Mouse (Mus musculus): ENCODE data around the gene Sys1. TPM values are rescaled to one million over a fixed set of nuclear protein-coding genes. Genes with fewer than 3 reads are reported as not detected.

Sys1 gene
- polyA plus RNA-seq, 1 experiment from 2014 or later = 64.2 TPM

DNA sequence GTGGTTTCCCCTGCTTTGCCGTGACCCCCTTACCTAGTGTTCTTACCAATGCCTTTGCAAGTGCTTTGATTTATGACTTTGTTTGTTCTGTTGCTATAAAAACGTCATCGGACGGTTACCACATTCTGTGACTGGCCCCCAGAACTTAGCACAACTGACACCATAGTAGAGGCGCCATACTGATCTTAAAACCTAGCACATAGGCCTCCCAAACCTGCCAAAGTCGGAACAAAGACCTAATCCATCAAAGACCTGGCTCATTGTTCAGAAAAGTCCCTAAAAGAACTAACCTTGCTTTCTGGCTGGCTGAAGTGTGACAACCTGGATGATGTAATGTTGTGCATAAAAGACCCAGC, 62.4 kb downstream of the Sys1 start:
- H3K4me3 ChIP-seq (ENCODE audit: low read depth, low read length) = no peak overlapping the region
- no peak for ATAC-seq (ENCODE audit: insufficient read depth, low FRiP score, low TSS enrichment)

DNA sequence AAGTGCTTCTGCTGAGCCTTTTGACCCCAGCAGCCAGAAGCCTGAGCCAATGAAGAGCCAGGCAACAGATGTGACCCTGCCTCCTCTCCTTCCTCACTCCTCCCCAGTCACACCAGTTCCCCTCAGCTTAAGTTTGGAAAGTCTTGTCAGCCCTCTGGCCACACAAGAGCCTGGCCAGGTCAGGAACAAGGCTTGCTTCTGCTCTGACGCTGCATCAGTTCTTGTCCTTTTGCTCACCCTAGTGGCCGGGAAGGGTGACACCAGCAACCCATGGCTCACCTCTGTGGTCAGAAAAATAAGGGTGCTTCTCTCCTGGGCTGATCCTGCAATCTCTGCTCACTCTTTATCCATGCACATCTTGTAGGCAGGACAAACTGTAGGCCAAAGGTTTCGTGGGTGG, 64.0 kb downstream of the Sys1 start:
- DNase-seq (ENCODE audit: low spot score) = peak; percentile 53
- no peaks in the 10 kb centered on the region for H3K4me1 ChIP-seq (ENCODE audit: control insufficient read depth, insufficient read depth, low read length)
- H3K27ac ChIP-seq (ENCODE audit: low read depth, low read length) = no peak overlapping the region
- no peaks in the 10 kb centered on the region for H3K27me3 ChIP-seq (ENCODE audit: control insufficient read depth, insufficient read depth, low read length)
- H3K36me3 ChIP-seq (ENCODE audit: control insufficient read depth, insufficient read depth, low read length) = no peaks in the 10 kb centered on the region
- ATAC-seq (ENCODE audit: insufficient read depth, low FRiP score, low TSS enrichment) = no peak
- no peaks in the 10 kb centered on the region for H3K9me3 ChIP-seq (ENCODE audit: control insufficient read depth, low read length)
- H3K9ac ChIP-seq (ENCODE audit: low read length) = no peak overlapping the region
- H3K4me2 ChIP-seq (ENCODE audit: low read depth) = no peak overlapping the region
- WGBS = 16% methylated on average over 3 of the region's 3 CpGs
- no peak overlapping the region for H3K4me3 ChIP-seq (ENCODE audit: low read depth, low read length)

More for the DNA sequence above, 62.4 kb downstream of the Sys1 start:
- Histone ChIP-seq H3K36me3 (ENCODE audit: control insufficient read depth, insufficient read depth, low read length) (no peaks in the 10 kb centered on the region), H3K9me3 (ENCODE audit: control insufficient read depth, low read length) (no peaks in the 10 kb centered on the region), H3K9ac (ENCODE audit: low read length) (no peak overlapping the region), H3K27me3 (ENCODE audit: control insufficient read depth, insufficient read depth, low read length) (no peaks in the 10 kb centered on the region), H3K4me1 (ENCODE audit: control insufficient read depth, insufficient read depth, low read length) (no peaks in the 10 kb centered on the region), H3K4me2 (ENCODE audit: low read depth) (no peak overlapping the region), H3K27ac (ENCODE audit: low read depth, low read length) (no peak overlapping the region)
- 57% methylated on average over 6 of the region's 6 CpGs for WGBS
- no peak for DNase-seq (ENCODE audit: low spot score)

DNA sequence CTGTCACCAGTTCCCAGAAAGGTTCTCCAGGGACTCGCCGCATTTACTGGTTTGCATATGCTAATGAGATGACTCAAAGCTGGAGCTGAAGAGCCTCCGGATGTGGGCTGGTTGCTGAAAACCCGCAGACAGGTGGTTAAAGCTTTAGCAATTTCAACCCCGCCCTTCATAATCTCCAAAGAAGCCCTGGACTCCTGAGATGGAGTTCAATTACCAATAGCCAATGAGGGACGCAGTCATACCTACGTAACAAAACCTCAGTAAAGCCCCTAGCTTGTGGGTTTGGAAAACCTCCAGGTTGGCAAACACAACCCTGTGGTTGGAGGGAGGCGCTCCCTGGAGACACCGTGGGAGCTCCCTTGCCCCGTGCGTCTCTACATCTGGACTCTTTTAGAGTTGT, 65.1 kb downstream of the Sys1 start:
- ATAC-seq (ENCODE audit: insufficient read depth, low FRiP score, low TSS enrichment) (no peak), DNase-seq (ENCODE audit: low spot score) (no peak)
- Histone ChIP-seq H3K9ac (ENCODE audit: low read length) (no peak overlapping the region), H3K9me3 (ENCODE audit: control insufficient read depth, low read length) (no peaks in the 10 kb centered on the region), H3K4me3 (ENCODE audit: low read depth, low read length) (no peak overlapping the region), H3K4me1 (ENCODE audit: control insufficient read depth, insufficient read depth, low read length) (no peaks in the 10 kb centered on the region), H3K4me2 (ENCODE audit: low read depth) (no peak overlapping the region), H3K27ac (ENCODE audit: low read depth, low read length) (no peak overlapping the region), H3K36me3 (ENCODE audit: control insufficient read depth, insufficient read depth, low read length) (no peaks in the 10 kb centered on the region), H3K27me3 (ENCODE audit: control insufficient read depth, insufficient read depth, low read length) (no peaks in the 10 kb centered on the region)
- 16% methylated on average over 11 of the region's 11 CpGs for WGBS

DNA sequence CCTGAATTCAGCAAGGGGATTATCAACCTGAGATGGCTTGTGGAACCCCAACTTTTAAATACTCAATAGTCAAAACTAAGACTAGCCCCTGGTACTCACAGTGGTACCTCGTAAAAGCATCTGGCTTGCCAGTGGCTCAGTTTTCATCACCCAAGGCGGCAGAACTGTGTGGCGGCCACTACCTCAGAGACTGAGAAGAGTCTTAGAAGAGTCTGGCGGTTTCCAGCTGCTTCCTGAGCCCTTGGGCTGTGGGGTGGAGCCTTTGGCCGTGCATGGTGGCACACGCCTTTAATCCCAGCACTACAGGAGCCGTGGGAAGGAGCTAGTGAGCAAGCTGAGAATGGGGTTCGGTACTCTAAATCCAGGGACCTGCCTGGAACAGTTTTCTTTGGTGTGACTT, 65.5 kb downstream of the Sys1 start:
- ATAC-seq (ENCODE audit: insufficient read depth, low FRiP score, low TSS enrichment) (no peak), DNase-seq (ENCODE audit: low spot score) (no peak)
- no peak overlapping the region for H3K4me3 ChIP-seq (ENCODE audit: low read depth, low read length)
- H3K27me3 ChIP-seq (ENCODE audit: control insufficient read depth, insufficient read depth, low read length) = no peaks in the 10 kb centered on the region
- no peaks in the 10 kb centered on the region for H3K9me3 ChIP-seq (ENCODE audit: control insufficient read depth, low read length)
- H3K4me2 ChIP-seq (ENCODE audit: low read depth) = no peak overlapping the region
- H3K27ac ChIP-seq (ENCODE audit: low read depth, low read length) = no peak overlapping the region
- H3K36me3 ChIP-seq (ENCODE audit: control insufficient read depth, insufficient read depth, low read length) = no peaks in the 10 kb centered on the region
- WGBS = 38% methylated on average over 8 of the region's 8 CpGs
- H3K9ac ChIP-seq (ENCODE audit: low read length) = no peak overlapping the region
- no peaks in the 10 kb centered on the region for H3K4me1 ChIP-seq (ENCODE audit: control insufficient read depth, insufficient read depth, low read length)

DNA sequence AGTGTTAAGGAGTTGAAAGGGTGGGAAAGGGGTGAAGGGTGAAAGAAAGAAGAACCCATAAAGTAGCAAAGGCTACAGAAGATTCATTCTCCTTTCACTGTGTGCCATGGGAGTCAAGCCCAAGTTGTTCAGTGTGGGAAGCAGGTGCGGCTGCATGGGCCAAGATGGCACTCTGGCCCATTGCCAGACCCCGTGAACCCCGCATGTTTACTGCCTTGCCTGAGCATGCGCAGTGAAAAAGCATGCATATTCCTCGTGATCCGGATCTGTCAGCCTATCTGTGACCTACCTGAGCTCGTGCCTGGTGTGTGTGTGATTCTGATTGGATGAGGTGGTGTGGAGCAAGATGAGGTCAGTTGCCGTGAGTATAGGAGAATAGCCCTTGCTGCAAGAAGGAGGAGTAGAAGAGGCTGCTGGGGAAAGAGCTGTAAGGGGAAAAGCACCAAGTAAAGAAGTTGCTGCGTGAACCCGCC, 66.6 kb downstream of the Sys1 start:
- Histone ChIP-seq H3K36me3 (ENCODE audit: control insufficient read depth, insufficient read depth, low read length) (no peaks in the 10 kb centered on the region), H3K9me3 (ENCODE audit: control insufficient read depth, low read length) (no peaks in the 10 kb centered on the region), H3K4me2 (ENCODE audit: low read depth) (no peak overlapping the region), H3K9ac (ENCODE audit: low read length) (no peak overlapping the region), H3K27ac (ENCODE audit: low read depth, low read length) (no peak overlapping the region), H3K4me1 (ENCODE audit: control insufficient read depth, insufficient read depth, low read length) (no peaks in the 10 kb centered on the region), H3K4me3 (ENCODE audit: low read depth, low read length) (no peak overlapping the region), H3K27me3 (ENCODE audit: control insufficient read depth, insufficient read depth, low read length) (no peaks in the 10 kb centered on the region)
- ATAC-seq (ENCODE audit: insufficient read depth, low FRiP score, low TSS enrichment) = no peak
- no peak for DNase-seq (ENCODE audit: low spot score)
- WGBS = 88% methylated on average over 10 of the region's 10 CpGs

DNA sequence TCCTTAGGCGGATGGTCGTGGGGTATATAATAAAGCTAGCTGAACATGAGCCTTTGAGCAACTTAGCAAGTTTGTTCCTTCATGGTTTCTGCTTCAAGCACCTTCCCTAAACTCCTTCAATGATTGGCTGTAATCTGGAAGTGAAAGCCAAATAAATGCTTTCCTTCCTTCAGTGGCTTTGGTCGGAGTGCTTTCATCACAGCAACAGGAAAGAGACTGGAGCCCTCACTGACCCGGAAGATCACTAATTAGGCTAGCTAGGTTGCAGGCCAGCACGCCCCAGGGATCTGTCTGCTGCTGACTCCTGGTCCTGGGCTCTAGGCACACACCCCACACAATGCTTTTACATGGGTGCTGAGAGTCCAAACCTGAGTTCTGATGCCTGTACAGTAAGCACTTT, 71.8 kb downstream of the Sys1 start:
- no peak for DNase-seq (ENCODE audit: low spot score)
- no peaks in the 10 kb centered on the region for H3K36me3 ChIP-seq (ENCODE audit: control insufficient read depth, insufficient read depth, low read length)
- ATAC-seq (ENCODE audit: insufficient read depth, low FRiP score, low TSS enrichment) = no peak
- H3K4me2 ChIP-seq (ENCODE audit: low read depth) = no peak overlapping the region
- no peak overlapping the region for H3K27ac ChIP-seq (ENCODE audit: low read depth, low read length)
- WGBS = 76% methylated on average over 5 of the region's 5 CpGs
- no peaks in the 10 kb centered on the region for H3K27me3 ChIP-seq (ENCODE audit: control insufficient read depth, insufficient read depth, low read length)
- no peak overlapping the region for H3K9ac ChIP-seq (ENCODE audit: low read length)
- H3K9me3 ChIP-seq (ENCODE audit: control insufficient read depth, low read length) = no peaks in the 10 kb centered on the region
- H3K4me3 ChIP-seq (ENCODE audit: low read depth, low read length) = no peak overlapping the region
- no peaks in the 10 kb centered on the region for H3K4me1 ChIP-seq (ENCODE audit: control insufficient read depth, insufficient read depth, low read length)

Other genes with a start within 250 kb of the Sys1 start
- gene Wfdc15b, start 235.3 kb upstream of the Sys1 start, polyA plus RNA-seq (2014; fragmentation: Nextera tagmentation; extraction: Ambion mirVana) = not detected in 2 replicates
- not detected in 2 replicates for gene Svs2, start 218.5 kb upstream of the Sys1 start, polyA plus RNA-seq (2014; fragmentation: Nextera tagmentation; extraction: Ambion mirVana)
- not detected in 2 replicates for gene Svs3b, start 200.3 kb upstream of the Sys1 start, polyA plus RNA-seq (2014; fragmentation: Nextera tagmentation; extraction: Ambion mirVana)
- not detected in 2 replicates for gene Svs4, start 178.5 kb upstream of the Sys1 start, polyA plus RNA-seq (2014; fragmentation: Nextera tagmentation; extraction: Ambion mirVana)
- not detected in 2 replicates for gene Svs3a, start 167.7 kb upstream of the Sys1 start, polyA plus RNA-seq (2014; fragmentation: Nextera tagmentation; extraction: Ambion mirVana)
- gene Svs6, start 140.2 kb upstream of the Sys1 start, polyA plus RNA-seq (2014; fragmentation: Nextera tagmentation; extraction: Ambion mirVana) = not detected in 2 replicates
- gene Svs5, start 124.2 kb upstream of the Sys1 start, polyA plus RNA-seq (2014; fragmentation: Nextera tagmentation; extraction: Ambion mirVana) = not detected in 2 replicates
- 1.1 and 1.3 TPM in 2 replicates for gene Slpi, start 67.9 kb upstream of the Sys1 start, polyA plus RNA-seq (2014; fragmentation: Nextera tagmentation; extraction: Ambion mirVana)
- not detected in 2 replicates for gene Rbpjl, start 53.8 kb upstream of the Sys1 start, polyA plus RNA-seq (2014; fragmentation: Nextera tagmentation; extraction: Ambion mirVana)
- gene Matn4, start 51.8 kb upstream of the Sys1 start, polyA plus RNA-seq (2014; fragmentation: Nextera tagmentation; extraction: Ambion mirVana) = 0.48 and 0.61 TPM in 2 replicates
- 11.0 and 11.5 TPM in 2 replicates for gene Sdc4, start 13.1 kb upstream of the Sys1 start, polyA plus RNA-seq (2014; fragmentation: Nextera tagmentation; extraction: Ambion mirVana)
- 4.9 and 6.4 TPM in 2 replicates for gene Gm20458, start 4.0 kb downstream of the Sys1 start, polyA plus RNA-seq (2014; fragmentation: Nextera tagmentation; extraction: Ambion mirVana)
- not detected in 2 replicates for gene Trp53tg5, start 16.8 kb downstream of the Sys1 start, polyA plus RNA-seq (2014; fragmentation: Nextera tagmentation; extraction: Ambion mirVana)
- 3.5 and 4.5 TPM in 2 replicates for gene Dbndd2, start 29.1 kb downstream of the Sys1 start, polyA plus RNA-seq (2014; fragmentation: Nextera tagmentation; extraction: Ambion mirVana)
- gene Pigt, start 40.6 kb downstream of the Sys1 start, polyA plus RNA-seq (2014; fragmentation: Nextera tagmentation; extraction: Ambion mirVana) = 55.0 and 57.4 TPM in 2 replicates
- gene Wfdc2, start 105.4 kb downstream of the Sys1 start, polyA plus RNA-seq (2014; fragmentation: Nextera tagmentation; extraction: Ambion mirVana) = 8.4 and 13.8 TPM in 2 replicates
- not detected in 2 replicates for gene Spint3, start 116.5 kb downstream of the Sys1 start, polyA plus RNA-seq (2014; fragmentation: Nextera tagmentation; extraction: Ambion mirVana)
- gene Wfdc6a, start 128.5 kb downstream of the Sys1 start, polyA plus RNA-seq (2014; fragmentation: Nextera tagmentation; extraction: Ambion mirVana) = not detected in 2 replicates
- not detected in 2 replicates for gene Eppin, start 136.6 kb downstream of the Sys1 start, polyA plus RNA-seq (2014; fragmentation: Nextera tagmentation; extraction: Ambion mirVana)
- not detected in 2 replicates for gene Wfdc6b, start 156.6 kb downstream of the Sys1 start, polyA plus RNA-seq (2014; fragmentation: Nextera tagmentation; extraction: Ambion mirVana)
- gene Wfdc8, start 156.7 kb downstream of the Sys1 start, polyA plus RNA-seq (2014; fragmentation: Nextera tagmentation; extraction: Ambion mirVana) = not detected in 2 replicates
- not detected in 2 replicates for gene Wfdc16, start 181.8 kb downstream of the Sys1 start, polyA plus RNA-seq (2014; fragmentation: Nextera tagmentation; extraction: Ambion mirVana)
- not detected in 2 replicates for gene Wfdc10, start 199.1 kb downstream of the Sys1 start, polyA plus RNA-seq (2014; fragmentation: Nextera tagmentation; extraction: Ambion mirVana)
- gene Wfdc9, start 199.6 kb downstream of the Sys1 start, polyA plus RNA-seq (2014; fragmentation: Nextera tagmentation; extraction: Ambion mirVana) = not detected in 2 replicates
- not detected in 2 replicates for gene Wfdc11, start 217.1 kb downstream of the Sys1 start, polyA plus RNA-seq (2014; fragmentation: Nextera tagmentation; extraction: Ambion mirVana)
- 0.30 TPM in 1 of 2 replicates, not detected in the other for gene Wfdc13, start 228.1 kb downstream of the Sys1 start, polyA plus RNA-seq (2014; fragmentation: Nextera tagmentation; extraction: Ambion mirVana)
- gene Spint4, start 241.5 kb downstream of the Sys1 start, polyA plus RNA-seq (2014; fragmentation: Nextera tagmentation; extraction: Ambion mirVana) = not detected in 2 replicates